Mouse (Mus musculus) hindbrain, embryonic 14.5 days (tissue): ENCODE measurements at regions not wholly inside any gene's neighbourhood (a gene's known extent, or its start where the extent isn't known, plus 50 kb on each side); places are given as distances from the start of the nearest gene placed in this dataset.
A peak's percentile ranks its signal among the peaks of the same experiment; 100 is the strongest.

Source experiments
- ATAC-seq: fragments of 200-750 bp; cut with Nextera tagmentation; 2 replicates; pipeline ENCODE4 v1.8.0; 2017; ENCODE audit warnings: moderate number of reproducible peaks, mild to moderate bottlenecking, moderate TSS enrichment, moderate library complexity; ENCODE audit not compliant: low FRiP score
- DNase-seq: peaks from one replicate; pipeline ENCODE4 v3.0.0-alpha.2; 2015; ENCODE audit warnings: low spot score
- H3K27ac ChIP-seq: fragments of 300-500 bp; sonication (generic); 2 replicates; pipeline ENCODE4 v1.5.1; 2014; ENCODE audit warnings: mild to moderate bottlenecking, moderate library complexity
- H3K27me3 ChIP-seq: fragments of 300-500 bp; sonication (generic); 2 replicates; pipeline ENCODE4 v1.6.1; 2014; ENCODE audit warnings: mild to moderate bottlenecking, low read length, mixed read lengths; ENCODE audit not compliant: control insufficient read depth, insufficient read depth
- H3K36me3 ChIP-seq: fragments of 300-500 bp; sonication (generic); replicated peaks from 2 replicates; pipeline ENCODE4 v1.6.1; 2014; ENCODE audit not compliant: control insufficient read depth, insufficient read depth
- H3K4me1 ChIP-seq: fragments of 300-500 bp; sonication (generic); replicated peaks from 2 replicates; pipeline ENCODE4 v1.6.1; 2014; ENCODE audit warnings: antibody characterized with exemption, low read length, mixed read lengths; ENCODE audit not compliant: control insufficient read depth, insufficient read depth
- H3K4me2 ChIP-seq: fragments of 300-500 bp; sonication (generic); replicated peaks from 2 replicates; pipeline ENCODE4 v1.6.1; 2014; ENCODE audit warnings: mild to moderate bottlenecking, moderate library complexity
- H3K4me3 ChIP-seq: fragments of 300-500 bp; sonication (generic); replicated peaks from 2 replicates; pipeline ENCODE4 v1.5.1; 2014; ENCODE audit warnings: mild to moderate bottlenecking, low read length
- H3K9ac ChIP-seq: fragments of 300-500 bp; sonication (generic); 2 replicates; pipeline ENCODE4 v1.6.1; 2014
- H3K9me3 ChIP-seq: fragments of 300-500 bp; sonication (generic); 2 replicates; pipeline ENCODE4 v1.6.1; 2016; ENCODE audit warnings: low read length; ENCODE audit not compliant: control insufficient read depth
- WGBS: fragments of 180-500 bp; shearing (Covaris S2); extraction: QIAGEN DNeasy Blood & Tissue Kit; methylation state at CpG from one replicate; pipeline ENCODE4 v1.1.7; 2014; 5-methylcytosine and 5-hydroxymethylcytosine counted together

DNA sequence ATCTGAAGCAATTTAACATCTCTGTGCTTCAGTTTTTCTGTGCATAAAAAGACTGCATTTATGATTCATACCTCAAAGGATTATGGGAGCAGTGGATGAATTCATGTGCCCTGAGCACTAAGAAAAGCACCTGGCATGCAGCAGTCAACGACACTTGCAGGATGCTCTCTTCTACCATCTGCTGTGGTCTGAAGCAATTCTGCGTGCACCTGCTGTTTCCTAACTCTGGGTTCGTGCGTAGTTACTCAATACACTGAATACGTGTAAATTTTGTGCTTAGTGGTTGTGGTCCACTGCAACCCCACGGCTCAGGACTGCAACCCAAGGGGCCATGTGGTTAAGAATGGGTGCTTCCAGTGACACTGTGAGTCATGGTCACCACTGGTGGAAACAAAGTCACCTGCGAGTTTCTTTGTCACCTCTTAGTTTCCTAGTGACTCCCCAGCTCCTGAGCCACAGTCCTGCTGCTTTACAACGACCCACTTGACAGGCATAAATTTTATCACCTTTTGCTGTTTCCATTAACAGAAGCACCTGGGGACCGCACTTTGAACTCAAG lies 98.7 kb upstream of the Arhgap21 start:
- ATAC-seq (no peak), DNase-seq (no peak)
- no peaks in the 10 kb centered on the region for H3K9me3 ChIP-seq
- no peak overlapping the region for H3K4me2 ChIP-seq
- no peaks in the 10 kb centered on the region for H3K4me1 ChIP-seq
- no peaks in the 10 kb centered on the region for H3K36me3 ChIP-seq
- no peak overlapping the region for H3K4me3 ChIP-seq
- H3K27me3 ChIP-seq = no peaks in the 10 kb centered on the region
- no peak overlapping the region for H3K9ac ChIP-seq
- 88% methylated on average over 9 of the region's 9 CpGs for WGBS
- H3K27ac ChIP-seq = no peak overlapping the region

GRCm38 (mm10) chr2:21060347-21060650 lies 91.6 kb upstream of the Arhgap21 start:
- Histone ChIP-seq H3K9ac (no peak overlapping the region), H3K27ac (peak overlapping the region; percentile 84), H3K9me3 (no peaks in the 10 kb centered on the region), H3K4me3 (no peak overlapping the region), H3K4me2 (no peak overlapping the region), H3K4me1 (peaks cover 13% of the 10 kb centered on the region), H3K27me3 (no peaks in the 10 kb centered on the region), H3K36me3 (no peaks in the 10 kb centered on the region)
- ATAC-seq = peak; percentile 86
- peak; percentile 70 for DNase-seq
- 18% methylated on average over 2 of the region's 2 CpGs for WGBS

DNA sequence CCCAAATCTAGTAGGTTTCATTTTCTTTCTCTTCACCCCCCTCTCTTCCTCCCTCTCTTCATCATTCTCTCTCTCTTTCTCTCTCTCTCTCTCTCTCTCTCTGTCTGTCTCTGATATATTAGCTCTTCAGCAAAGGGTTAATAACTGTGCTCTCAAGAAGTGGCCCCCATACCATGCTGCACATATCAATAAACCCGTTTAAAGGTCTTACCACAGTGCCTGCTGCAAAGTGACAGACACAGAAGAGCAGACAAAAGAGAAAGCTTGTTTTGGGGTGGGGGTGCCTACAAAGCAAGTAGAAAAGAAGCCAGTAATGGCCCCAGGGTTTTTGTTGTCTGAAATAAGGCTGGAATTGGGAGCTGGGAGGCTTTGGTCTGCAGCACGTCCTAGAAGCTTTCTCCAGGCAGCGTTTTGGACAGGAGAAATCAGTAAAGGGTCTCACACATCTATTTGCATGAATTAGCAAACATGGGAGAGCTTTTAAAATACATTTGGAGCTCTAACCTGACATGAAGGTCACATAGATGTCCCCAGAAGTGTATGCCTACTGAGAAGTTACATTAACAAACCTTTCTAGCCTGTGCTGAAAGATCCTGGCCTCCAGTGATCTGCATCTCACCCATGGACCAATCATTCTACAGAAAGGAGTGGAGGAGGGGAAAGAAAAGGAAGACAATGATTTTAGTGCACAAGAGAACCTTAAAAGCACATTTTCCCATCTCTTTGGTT lies 91.1 kb upstream of the Arhgap21 start:
- peak overlapping the region; percentile 84 for H3K27ac ChIP-seq
- no peaks in the 10 kb centered on the region for H3K36me3 ChIP-seq
- peak; percentile 32; the same call in 1 of the 2 replicates for ATAC-seq
- 7% methylated on average over 3 of the region's 3 CpGs for WGBS
- no peak overlapping the region; the same call in 1 of the 2 replicates for H3K4me2 ChIP-seq
- no peaks in the 10 kb centered on the region for H3K27me3 ChIP-seq
- peaks cover 13% of the 10 kb centered on the region for H3K4me1 ChIP-seq
- 0 out of 2 replicates have a peak overlapping the region, but pooled peaks have one; percentile 3 for H3K9ac ChIP-seq
- H3K9me3 ChIP-seq = no peaks in the 10 kb centered on the region
- no peak overlapping the region for H3K4me3 ChIP-seq
- DNase-seq = no peak

GRCm38 (mm10) chr2:21058940-21059339 lies 90.3 kb upstream of the Arhgap21 start:
- ATAC-seq = no peak
- Histone ChIP-seq H3K27me3 (no peaks in the 10 kb centered on the region), H3K9ac (no peak overlapping the region), H3K4me1 (peaks cover 13% of the 10 kb centered on the region), H3K4me2 (no peak overlapping the region), H3K9me3 (no peaks in the 10 kb centered on the region), H3K4me3 (no peak overlapping the region), H3K36me3 (no peaks in the 10 kb centered on the region), H3K27ac (0 out of 2 replicates have a peak overlapping the region, but pooled peaks have one; percentile 84)
- DNase-seq = no peak
- WGBS = 81% methylated on average over 3 of the region's 3 CpGs

- no peak overlapping the region for H3K4me2 ChIP-seq
- H3K27me3 ChIP-seq = no peaks in the 10 kb centered on the region
- WGBS = 72% methylated on average over 5 of the region's 5 CpGs
- no peak overlapping the region for H3K27ac ChIP-seq
- no peaks in the 10 kb centered on the region for H3K9me3 ChIP-seq
- H3K36me3 ChIP-seq = no peaks in the 10 kb centered on the region
- H3K4me1 ChIP-seq = peaks cover 13% of the 10 kb centered on the region
- H3K4me3 ChIP-seq = no peak overlapping the region
- no peak overlapping the region for H3K9ac ChIP-seq
- DNase-seq (no peak), ATAC-seq (peak; percentile 39; the same call in 1 of the 2 replicates)
These were observed 87.9 kb upstream of the Arhgap21 start for GRCm38 (mm10) chr2:21056450-21057210.

DNA sequence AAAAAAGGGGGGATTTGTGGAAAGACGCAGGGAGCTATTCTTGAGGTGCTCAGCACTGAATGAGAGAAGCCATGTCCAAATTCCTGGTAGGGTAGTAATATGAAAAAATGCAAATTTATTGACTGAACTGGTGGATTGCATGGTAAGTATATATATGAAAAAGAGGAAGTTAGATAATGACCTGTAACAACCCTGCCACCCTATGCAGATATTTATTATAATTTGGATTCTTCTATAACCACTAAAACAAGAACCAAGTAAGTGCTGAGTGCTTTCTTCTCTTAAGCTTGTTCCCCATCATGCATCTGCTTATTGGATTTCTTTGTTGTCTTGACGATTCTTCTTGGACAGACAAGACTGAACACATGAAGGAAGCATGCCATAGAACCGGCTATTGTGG lies 86.7 kb upstream of the Arhgap21 start:
- DNase-seq (no peak), ATAC-seq (no peak)
- H3K9me3 ChIP-seq = no peaks in the 10 kb centered on the region
- H3K4me3 ChIP-seq = no peak overlapping the region
- 89% methylated on average over 3 of the region's 3 CpGs for WGBS
- no peaks in the 10 kb centered on the region for H3K27me3 ChIP-seq
- H3K27ac ChIP-seq = no peak overlapping the region
- no peak overlapping the region for H3K9ac ChIP-seq
- H3K4me1 ChIP-seq = peaks cover 11% of the 10 kb centered on the region
- no peak overlapping the region for H3K4me2 ChIP-seq
- no peaks in the 10 kb centered on the region for H3K36me3 ChIP-seq

- no peaks in the 10 kb centered on the region for H3K9me3 ChIP-seq
- no peak for DNase-seq
- no peak for ATAC-seq
- H3K27ac ChIP-seq = no peak overlapping the region
- H3K9ac ChIP-seq = no peak overlapping the region
- WGBS = 85% methylated on average over 6 of the region's 6 CpGs
- no peak overlapping the region for H3K4me3 ChIP-seq
- H3K4me1 ChIP-seq = peaks cover 3% of the 10 kb centered on the region; the same call in 1 of the 2 replicates
- no peak overlapping the region for H3K4me2 ChIP-seq
- no peaks in the 10 kb centered on the region for H3K36me3 ChIP-seq
- H3K27me3 ChIP-seq = no peaks in the 10 kb centered on the region
These were observed 85.8 kb upstream of the Arhgap21 start for GRCm38 (mm10) chr2:21054325-21055082.

DNA sequence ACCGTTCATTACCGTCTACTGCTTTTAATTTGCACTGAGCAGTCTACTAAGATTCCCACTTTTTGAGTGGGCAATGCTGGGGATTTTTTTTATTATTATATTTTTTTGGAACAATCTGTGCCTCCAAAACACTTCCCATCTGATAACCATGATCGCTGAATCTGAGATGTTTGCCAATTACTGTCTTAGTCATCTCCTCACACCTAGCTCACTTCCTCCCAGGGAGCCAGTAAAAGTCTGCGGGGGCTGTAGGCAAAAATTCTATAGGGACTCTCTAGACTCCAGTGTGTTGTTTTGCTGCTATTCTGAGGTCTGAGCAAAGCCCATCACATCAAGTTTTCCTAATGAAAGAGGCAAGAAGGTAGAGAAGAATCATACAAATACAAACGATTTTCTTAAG lies 84.9 kb upstream of the Arhgap21 start:
- ATAC-seq (no peak), DNase-seq (no peak)
- H3K36me3 ChIP-seq = no peaks in the 10 kb centered on the region
- no peak overlapping the region for H3K9ac ChIP-seq
- 92% methylated on average over 5 of the region's 5 CpGs for WGBS
- H3K9me3 ChIP-seq = no peaks in the 10 kb centered on the region
- H3K27ac ChIP-seq = no peak overlapping the region
- no peaks in the 10 kb centered on the region for H3K27me3 ChIP-seq
- no peak overlapping the region for H3K4me3 ChIP-seq
- H3K4me2 ChIP-seq = no peak overlapping the region
- H3K4me1 ChIP-seq = peaks cover 7% of the 10 kb centered on the region; the same call in 1 of the 2 replicates

DNA sequence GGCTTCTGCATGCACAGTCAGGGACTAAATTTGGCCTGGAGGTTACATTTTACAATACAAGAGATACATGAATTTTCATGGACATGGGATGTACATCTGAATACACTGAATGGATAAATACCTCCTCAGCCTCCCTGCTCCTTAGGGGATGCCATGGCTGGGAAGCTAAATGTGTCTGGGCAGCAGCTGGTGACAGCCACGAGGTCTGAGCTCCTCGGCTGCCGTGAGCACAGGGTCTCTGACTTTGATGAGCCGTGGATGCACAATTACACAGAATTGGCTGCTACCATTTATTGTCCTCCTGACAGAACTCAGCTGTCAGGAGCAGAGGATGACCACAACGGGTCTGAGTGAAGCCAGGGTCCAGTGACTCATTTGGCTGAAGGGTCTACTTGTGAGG lies 80.3 kb upstream of the Arhgap21 start:
- no peaks in the 10 kb centered on the region for H3K9me3 ChIP-seq
- 12% methylated on average over 5 of the region's 5 CpGs for WGBS
- H3K9ac ChIP-seq = no peak overlapping the region
- H3K4me2 ChIP-seq = no peak overlapping the region
- no peaks in the 10 kb centered on the region for H3K27me3 ChIP-seq
- H3K4me3 ChIP-seq = no peak overlapping the region
- H3K4me1 ChIP-seq = peaks cover 11% of the 10 kb centered on the region; the same call in 1 of the 2 replicates
- ATAC-seq (peak; percentile 72), DNase-seq (no peak)
- H3K27ac ChIP-seq = peak overlapping the region; percentile 9; the same call in 1 of the 2 replicates
- H3K36me3 ChIP-seq = no peaks in the 10 kb centered on the region
